Mouse (Mus musculus) regulatory T cell (primary cell): ENCODE measurements around the gene Ube2o.
"Not testable (repeated sequence)": the region's sequence is repeated elsewhere in the genome, so short reads cannot be mapped to it uniquely, and the experiment has no call there.

Experiments
- in situ Hi-C: fragments of 300-600 bp; cut with MboI, MseI; formaldehyde crosslinking; loops from one replicate; pipeline ENCODE4 v1.15.1; 2025; ENCODE audit warnings: high pct_unique_total_duplicates

The Ube2o gene

DNA sequence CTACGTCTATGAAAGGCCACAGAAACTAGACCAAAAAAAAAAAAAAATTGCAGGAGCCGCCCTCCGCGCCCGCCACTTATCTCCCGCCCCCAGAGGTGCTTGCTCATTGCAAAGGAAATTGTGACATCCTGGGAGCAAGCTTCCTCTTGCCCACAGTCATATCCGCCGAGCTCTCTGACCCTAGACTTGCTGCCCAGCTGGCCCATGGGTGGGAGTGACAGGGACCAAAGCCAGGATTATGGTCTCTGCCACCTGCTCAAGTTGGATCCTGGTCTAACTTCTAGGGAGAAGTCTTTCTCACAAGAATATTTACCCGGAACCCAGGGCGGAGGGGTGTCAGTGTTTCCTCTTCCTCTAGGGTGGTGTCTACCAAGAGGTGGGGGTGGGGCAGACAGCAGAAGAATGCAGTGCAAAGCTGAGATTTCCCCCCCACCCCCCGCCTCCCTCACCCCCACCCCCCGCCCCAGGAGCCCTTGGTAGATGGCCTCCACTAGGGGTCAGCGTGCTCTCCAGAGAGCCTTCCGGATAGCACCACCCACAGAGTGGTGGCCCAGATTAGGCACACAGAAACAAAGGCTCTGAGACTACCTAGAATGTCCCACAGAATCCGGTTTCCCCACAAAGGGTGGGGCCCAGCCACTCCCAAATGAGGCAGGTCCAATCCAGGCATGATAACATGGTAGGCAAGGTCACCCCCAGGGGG, 34.6 kb upstream of the Ube2o start:
- in situ Hi-C loops, result no loop called here

DNA sequence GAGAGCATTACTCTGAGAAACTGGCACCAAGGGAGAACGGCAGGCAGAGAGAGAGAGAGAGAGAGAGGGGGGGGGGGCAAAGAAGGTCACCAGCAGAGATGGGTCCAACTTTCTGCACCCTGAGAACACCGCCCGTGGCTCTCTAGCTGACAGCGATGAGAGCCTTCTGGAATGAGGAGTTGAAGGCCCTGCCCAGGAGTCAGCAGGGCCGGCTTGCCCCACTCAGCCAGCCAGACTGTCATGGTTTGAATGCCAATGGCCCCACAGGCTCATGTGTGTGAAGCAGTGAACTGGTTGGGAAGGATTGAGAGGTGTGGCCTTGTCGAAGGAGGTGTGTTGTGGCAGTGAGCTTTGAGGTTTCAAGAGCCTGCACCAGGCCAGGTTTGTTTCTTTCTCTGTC, 32.0 kb upstream of the Ube2o start:
- in situ Hi-C loops, result no loop called here

DNA sequence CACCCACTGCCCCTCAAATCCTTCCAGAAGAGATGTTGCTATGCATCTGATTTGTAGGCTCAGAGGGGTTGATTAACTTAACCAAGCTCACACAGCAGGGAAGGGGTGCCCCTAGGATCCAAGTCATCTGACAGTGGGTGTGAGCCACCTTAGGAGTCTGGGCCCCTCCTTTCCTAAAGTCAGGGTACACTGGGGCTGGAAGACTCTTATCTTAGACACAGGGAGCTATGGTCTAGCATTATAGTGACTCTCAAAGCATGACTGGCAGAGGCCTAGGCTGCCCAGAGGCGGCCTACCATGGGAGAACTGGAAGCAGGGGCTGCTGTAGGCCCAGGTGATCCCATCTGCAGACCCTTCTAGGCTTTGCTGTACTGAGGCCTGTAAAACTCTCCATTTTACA, 31.3 kb upstream of the Ube2o start:
- in situ Hi-C loops, result no loop called here

DNA sequence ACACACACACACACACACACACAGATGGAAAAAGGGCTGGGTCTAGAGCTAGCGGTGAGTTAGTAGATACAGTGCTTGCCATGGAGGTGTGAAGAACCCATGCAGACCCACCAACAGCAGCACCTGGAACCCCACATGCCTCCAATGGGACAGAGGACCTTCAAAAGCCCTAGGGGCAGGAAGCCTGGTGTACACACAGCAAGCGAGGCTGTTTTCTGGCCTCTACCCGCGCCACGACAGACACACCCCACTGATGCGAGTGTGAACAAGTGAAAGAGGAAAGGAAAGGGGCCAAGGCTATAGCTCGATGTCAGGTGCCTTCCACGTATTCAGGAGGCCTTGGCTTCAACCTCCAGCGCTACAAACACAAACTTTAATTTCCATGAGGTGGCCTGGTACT, 30.6 kb upstream of the Ube2o start:
- in situ Hi-C loops, result no loop called here

DNA sequence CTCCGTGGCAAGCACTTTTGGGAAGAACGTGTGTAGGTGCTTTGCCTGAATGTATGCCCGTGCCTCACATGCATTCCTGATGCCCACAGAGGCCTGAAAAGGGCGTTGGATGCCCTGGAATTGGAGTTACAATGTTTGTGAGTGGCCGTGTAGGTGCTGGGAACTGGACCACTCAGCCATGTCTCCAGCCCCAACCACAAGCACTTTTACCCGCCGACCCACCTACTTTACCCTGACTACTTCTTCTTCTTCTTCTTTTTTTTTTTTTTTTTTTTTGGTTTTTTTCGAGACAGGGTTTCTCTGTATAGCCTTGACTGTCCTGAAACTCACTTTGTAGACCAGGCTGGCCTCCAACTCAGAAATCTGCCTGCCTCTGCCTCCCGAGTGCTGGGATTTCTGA, 29.9 kb upstream of the Ube2o start:
- in situ Hi-C loops, result not testable (repeated sequence)

DNA sequence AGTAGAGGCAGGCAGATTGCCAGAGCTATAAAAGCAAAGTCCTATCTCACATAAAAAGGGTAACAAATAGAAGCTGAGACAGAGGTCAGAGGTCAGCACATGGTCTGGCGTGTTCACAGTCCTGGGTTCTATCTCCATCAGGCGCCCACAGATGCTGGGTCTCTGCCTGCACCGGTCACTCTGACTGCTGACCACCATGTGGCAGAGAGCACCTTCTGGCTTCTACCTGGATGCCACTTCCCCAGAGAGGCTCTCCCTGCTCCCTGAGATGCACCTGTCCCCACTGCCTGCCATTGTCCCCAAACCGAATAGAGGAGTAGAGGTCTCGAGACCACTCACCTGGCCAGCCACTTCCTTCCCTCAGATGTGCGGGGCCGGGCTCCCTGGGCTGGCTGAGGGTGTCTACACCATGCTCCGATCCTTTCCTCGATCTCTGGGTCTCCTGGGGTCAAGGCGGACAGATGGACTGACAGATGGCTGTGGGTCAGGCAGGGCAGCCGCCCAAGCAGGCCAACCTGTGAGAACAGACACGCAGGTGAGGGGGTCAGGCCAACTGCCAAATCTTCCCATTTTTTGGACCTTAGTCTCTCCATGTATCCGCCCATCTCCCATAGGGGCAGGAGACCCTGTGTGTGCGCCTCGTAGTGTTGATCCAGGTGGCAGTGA, 28.9 kb upstream of the Ube2o start:
- in situ Hi-C loops, result no loop called here

DNA sequence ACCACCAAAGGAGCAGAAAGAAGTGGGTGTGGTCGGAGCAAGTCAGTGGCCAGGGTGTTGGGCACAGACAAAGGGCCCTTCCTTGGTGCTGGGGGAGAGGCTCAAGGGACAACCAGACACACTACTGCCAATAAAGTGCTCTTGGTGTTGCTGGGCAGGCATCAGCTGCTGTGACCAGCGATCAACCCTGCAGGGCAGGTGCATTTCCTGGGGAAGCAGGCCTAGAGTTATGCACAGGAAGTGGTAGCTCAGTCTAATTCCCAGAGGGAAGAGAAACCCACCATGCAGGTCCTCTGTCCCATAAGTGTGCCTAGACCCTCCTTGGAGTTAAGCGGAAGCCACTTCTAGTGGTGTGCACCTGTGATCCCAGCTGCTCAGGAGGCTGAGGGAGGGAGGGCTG, 26.5 kb upstream of the Ube2o start:
- in situ Hi-C loops, result no loop called here

DNA sequence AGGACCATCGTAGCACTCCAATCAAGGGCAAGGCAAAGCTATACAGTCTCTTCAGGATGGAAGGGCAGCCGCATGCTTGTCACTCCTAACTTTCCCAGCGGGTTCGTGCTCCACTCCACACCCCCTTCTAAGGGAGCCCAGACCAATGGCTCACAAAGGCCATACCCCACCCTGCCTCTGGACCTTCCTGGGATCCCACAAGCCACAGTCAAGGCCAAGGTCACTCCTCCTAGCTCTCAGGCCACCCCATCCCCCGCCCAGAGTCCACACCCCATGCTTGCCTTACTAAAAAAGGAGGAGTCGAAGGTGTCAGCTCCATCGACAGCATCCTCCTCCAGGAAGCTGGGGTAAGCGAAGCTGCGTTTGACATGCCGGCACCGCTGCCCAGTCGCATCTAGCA, 22.9 kb upstream of the Ube2o start:
- in situ Hi-C loops, result no loop called here

DNA sequence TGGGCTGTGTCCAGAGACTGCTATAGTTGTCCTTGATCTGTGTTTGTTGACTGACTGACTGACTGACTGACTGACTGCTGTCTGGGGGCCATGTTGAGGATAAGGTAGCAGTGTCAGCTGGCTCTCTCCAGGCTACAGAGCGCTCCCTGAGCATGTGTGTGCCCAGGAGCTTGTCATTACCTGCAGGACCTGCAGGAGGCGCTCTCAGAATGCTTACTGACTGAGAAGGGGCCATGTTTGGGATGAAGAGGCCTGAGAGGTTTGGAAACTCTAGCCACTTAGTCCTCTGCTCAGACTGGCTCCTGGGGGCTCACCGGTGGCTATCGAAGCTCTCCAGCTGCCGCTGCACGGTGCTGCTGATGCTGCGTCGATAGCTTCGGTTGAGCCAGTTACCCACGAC, 22.1 kb upstream of the Ube2o start:
- in situ Hi-C loops, result no loop called here

DNA sequence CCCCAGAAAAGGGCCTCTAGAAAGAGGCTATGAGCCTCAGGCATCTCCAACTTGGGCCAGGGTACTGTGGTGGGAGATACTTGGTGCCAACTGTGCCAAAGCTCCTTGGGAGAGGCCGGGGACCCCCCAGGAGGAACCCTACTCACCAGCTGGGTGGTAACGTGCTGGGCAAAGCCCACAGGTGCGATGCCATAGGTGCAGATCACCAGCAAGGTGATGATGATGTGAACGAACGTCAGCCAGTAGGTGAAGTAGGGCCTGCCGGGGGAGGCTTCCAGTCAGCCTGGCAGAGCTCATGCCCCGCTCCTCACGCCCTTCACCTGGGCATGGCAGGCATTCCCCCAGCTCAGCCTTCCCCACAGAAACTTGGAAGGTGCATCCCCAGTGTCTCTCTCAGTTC, 20.8 kb upstream of the Ube2o start:
- in situ Hi-C loops, result no loop called here

DNA sequence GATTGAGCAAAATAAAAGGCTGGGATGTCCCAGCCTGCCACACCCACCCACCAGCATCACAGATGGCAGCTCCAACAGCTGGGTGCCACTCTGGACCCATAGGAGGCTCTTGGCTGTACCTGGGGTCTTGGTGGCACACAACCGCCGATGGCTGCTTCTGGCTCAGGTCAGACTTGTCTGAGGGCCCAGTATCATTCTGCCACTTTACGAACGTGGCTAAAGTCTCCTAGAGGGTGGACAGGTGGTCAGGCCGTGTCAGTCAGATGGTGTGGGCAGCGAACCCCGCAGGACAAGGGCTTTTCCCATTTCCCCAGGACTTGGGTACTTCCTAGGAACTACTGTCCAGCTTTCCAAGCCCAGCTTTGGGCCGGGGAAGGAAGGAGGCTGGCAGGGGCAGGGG, 19.9 kb upstream of the Ube2o start:
- in situ Hi-C loops, result no loop called here

DNA sequence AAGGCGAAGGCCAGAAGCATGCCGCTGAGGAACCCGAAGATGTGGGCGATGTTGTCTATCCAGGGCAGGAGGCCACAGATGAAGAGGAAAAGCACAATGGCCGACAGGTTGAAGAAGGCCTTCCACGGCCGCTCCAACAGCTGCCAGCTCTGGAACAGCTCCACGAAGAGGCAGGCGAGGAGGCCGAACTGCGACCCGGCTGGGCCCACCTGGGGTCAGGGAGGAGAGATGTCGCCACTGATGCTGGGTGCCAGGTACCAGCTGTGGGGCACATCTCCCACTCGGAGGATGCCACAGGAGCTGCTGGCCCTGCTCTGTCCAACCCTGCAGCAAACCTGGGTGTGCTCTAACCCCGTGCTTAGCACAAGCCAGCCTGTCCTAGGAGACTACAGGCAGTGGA, 18.0 kb upstream of the Ube2o start:
- in situ Hi-C loops, result no loop called here

DNA sequence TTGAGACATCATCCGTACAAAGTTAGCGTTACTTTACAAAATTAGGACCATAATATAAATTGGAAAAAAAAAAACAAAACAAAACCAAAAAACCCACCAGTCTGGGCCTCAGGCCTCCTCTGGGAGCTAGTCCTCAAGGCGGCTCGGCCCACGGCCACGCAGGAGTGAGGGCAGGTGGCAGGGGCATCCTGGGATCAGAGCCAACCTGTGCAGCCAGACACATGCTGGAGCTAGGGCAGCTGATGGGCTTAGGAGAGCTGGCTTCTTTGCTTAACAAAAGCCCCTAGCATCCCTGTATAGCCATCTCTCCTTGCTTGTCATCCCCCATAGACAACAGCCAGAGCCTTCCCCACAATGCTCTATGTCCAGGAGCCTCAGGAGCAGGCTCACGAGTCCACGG, 16.9 kb upstream of the Ube2o start:
- in situ Hi-C loops, result no loop called here

DNA sequence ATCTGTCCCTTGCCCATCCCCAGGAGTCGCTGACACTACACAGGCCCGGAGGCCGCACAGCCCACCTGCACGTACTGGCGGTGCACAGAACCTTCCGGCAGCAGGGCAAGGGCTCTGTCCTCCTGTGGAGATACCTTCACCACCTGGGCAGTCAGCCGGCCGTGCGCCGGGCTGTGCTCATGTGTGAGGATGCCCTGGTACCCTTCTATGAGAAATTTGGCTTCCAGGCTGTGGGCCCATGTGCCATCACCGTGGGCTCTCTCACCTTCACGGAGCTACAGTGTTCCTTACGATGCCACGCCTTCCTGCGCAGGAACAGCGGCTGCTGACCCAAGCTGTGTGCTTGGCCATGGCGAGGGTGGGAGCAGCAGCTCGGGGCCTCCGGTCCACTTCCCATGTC, 15.5 kb upstream of the Ube2o start:
- in situ Hi-C loops, result no loop called here

DNA sequence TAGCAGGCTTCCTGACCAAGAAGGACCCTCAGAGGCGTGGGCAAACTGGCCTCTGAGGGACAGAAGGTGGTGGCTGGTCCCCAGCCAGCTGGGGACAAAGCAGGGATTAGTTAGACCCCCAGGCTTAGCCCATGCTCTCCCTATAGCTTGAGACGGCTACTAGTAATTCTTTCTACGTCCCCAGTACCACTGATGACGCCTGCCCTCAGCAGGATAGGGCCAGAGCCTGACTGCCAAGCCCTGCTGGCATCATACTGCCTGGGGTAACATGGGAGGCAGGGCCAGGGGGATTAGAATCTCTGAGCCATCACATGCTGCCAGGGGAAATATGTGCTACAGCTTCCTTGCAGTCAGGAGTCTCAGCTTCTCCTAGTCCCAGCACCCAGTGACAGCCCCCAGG, 12.1 kb upstream of the Ube2o start:
- in situ Hi-C loops, result no loop called here

DNA sequence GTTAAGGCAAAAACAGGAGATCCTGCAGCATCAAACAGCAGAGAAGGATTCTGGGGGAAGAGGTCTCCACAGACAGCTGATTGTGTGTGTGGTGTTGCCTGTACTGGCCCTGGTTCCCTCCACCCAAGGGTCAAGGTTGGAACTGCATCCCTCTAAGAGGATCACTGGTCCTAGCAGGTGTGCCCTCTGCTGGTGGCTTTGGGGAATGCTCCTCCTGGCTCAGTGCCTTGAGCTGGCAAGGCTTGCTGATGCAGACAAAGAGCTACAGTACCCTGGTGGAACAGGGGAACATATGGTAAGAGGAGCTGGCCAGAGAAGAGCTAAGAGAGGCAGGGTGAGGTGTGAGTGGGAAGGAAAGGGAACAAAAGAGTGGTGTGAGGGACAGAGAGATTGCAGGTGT, 11.2 kb upstream of the Ube2o start:
- in situ Hi-C loops, result no loop called here

DNA sequence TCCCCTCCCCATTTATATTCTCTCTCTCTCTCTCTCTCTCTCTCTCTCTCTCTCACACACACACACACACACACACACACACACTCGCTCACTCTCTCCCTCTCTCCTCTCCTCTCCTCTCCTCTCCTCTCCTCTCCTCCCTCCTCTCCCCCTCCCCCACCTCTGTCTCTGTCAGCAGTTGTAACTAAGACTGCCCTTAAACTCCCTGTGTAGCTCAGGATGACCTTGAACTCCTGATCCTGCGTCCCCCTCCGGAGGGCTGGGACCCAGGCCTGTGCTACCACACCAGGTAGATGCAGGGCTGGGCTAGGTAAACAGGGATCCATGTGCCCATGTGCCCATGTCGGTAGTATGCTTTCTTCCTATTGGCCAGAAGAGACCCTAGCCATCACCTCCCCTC, 10.4 kb upstream of the Ube2o start:
- in situ Hi-C loops, result no loop called here

DNA sequence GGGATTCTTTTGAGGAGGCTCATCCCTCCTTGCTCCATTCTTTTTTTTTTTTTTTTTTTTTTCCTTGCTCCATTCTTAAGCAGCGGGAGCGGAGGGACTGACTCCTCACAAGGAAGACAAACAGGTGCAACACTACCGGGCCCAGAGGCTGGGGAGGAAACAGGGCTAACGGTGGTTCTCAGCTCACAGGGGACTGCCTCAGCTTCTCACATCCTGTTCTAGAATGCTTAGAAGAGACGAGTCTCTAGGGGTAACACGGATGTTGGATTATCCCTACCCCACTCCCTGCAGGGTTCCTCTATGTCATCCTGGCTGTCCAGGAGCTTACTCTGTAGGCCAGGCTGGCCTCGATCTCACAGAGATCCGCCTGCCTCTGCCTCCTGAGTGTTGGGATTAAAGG, 8.3 kb upstream of the Ube2o start:
- in situ Hi-C loops, result no loop called here

DNA sequence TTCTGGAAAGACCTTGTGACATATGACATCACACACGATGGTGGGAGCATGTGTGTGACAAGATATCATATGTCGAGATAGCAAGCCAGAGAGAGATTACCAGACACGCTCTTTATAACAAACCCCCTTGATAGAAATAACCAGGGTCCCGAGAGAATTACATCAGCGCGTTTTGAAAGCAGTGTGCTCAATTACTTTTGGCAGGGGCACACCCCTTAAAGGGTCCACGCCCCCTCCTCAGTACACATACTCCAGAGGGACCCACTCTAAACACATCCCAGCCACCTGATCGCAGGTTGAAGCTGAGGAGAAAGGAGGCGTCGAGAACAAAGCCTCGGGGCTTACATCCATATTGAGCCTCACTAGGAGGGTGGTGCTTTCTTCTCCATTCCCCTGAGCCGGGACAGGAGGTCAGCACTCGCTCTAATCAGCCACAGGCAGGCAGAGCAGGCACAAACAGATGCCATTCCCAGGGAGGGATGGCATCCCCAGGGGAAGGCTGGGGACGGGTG, 7.8 kb upstream of the Ube2o start:
- in situ Hi-C loops, result no loop called here

DNA sequence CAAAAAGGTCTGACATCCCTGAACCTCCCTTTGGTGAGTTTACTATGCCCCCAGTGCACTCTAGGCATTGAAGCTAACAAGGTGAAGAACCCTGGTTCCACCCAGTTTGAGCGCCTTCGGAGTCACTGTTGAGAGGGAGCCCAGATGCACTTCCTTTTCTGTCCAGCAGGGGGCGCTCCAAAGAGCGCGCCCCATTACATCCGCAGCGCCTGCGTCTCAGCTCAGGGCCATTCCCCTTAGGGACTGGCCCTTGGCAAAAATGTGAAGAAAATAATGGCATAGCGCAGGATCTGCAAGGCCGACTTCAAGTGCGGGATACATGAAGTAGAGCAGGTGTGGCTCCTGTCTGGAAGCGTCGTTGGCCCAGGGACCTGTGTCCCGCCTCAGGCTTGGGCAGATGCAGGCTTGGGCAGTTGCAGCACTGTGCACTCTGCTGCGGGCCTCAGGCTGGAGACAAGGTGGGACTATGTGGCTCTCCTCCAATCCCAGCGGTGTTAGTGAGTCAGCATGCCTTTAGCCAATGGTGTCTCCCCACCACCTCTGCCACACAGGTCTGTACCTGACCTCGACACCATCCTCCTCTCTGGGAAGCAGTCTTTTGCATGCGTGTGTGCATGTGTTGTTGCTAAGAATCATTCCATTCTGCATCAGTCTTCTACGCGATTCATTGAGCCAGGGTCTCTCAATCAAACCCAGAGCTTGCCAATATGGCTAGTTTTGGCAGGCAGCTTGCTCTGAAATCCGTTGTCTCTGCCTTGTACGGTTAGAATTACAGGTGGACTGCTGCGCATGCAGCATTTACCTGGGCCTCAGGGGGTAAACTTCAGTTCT, 5.8 kb upstream of the Ube2o start:
- in situ Hi-C loops, result no loop called here

DNA sequence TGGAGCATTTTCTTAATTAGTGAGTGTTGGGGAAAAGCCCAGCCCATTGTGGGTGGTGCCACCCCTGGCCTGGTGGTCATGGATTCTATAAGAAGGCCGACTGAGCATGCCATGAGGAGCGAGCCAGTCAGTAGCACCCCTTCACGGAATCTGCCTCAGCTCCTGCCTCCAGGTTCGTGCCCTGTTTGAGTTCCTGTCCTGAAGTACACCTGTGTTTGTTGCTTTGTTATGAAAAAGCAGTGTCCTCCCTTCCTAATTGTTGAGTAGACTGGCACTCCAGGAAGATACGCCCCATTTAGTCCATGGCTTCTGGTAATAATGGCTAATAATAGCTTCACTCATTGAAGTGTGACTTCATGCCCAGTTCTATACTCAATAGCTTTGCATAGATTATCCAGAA, 5.1 kb upstream of the Ube2o start, which contains the start of gene Aanat:
Gene Aanat (plus strand): TSS at position 123 of the 400 bp plus-strand sequence.
- in situ Hi-C loops, result no loop called here

DNA sequence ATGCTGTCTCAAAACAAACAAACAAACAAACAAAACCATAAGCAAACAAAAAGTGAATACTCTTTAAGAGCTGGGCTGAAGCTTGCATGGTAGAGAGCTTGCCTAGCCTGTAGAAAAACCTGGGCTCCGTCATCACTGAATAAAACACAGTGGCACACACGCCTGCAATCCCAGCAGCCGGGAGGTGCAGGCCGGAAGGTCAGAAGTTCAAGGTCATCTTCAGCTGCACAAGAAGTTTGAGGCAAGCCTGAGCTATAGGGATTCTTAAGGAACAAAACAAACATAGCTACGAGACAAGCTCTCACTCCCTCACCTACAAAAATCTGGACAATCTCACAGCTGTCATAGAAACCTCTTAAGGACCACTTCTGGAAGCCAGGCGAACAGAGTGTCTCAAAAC, 4.4 kb upstream of the Ube2o start:
- in situ Hi-C loops, result no loop called here
